Mouse (Mus musculus): ENCODE data around the gene 4931428L18Rik. TPM values are rescaled to one million over a fixed set of nuclear protein-coding genes. Genes with fewer than 3 reads are reported as not detected.

4931428L18Rik gene
- polyA plus RNA-seq, 1 experiment from 2014 or later, result not detected

GRCm38 (mm10) chr1:31156185-31156584 lies 66.3 kb downstream of the 4931428L18Rik start:
- Histone ChIP-seq H3K4me3 (ENCODE audit: low read length) (no peak overlapping the region), H3K9me3 (ENCODE audit: low read length) (no peaks in the 10 kb centered on the region), H3K27ac (ENCODE audit: low read length) (no peak overlapping the region), H3K36me3 (ENCODE audit: insufficient read depth, low read length) (no peaks in the 10 kb centered on the region), H3K4me1 (ENCODE audit: insufficient read depth, low read length) (no peaks in the 10 kb centered on the region), H3K4me2 (replicated peaks; ENCODE audit: low read depth, low read length) (no peak overlapping the region), H3K9ac (replicated peaks; ENCODE audit: low read length) (no peak overlapping the region), H3K27me3 (ENCODE audit: insufficient read depth, low read length) (no peaks in the 10 kb centered on the region)
- ATAC-seq (ENCODE audit: low FRiP score, low TSS enrichment), result no peak
- WGBS, result 79% methylated on average over 2 of the region's 2 CpGs

- no peaks in the 10 kb centered on the region for H3K27me3 ChIP-seq (ENCODE audit: insufficient read depth, low read length)
- H3K4me2 ChIP-seq (replicated peaks; ENCODE audit: low read depth, low read length), result no peak overlapping the region
- WGBS, result 15% methylated on average over 7 of the region's 7 CpGs
- H3K36me3 ChIP-seq (ENCODE audit: insufficient read depth, low read length), result no peaks in the 10 kb centered on the region
- peaks cover 8% of the 10 kb centered on the region; the same call in 1 of the 2 replicates for H3K4me1 ChIP-seq (ENCODE audit: insufficient read depth, low read length)
- no peak overlapping the region for H3K4me3 ChIP-seq (ENCODE audit: low read length)
- ATAC-seq (ENCODE audit: low FRiP score, low TSS enrichment), result peak; percentile 77; the same call in 1 of the 2 replicates
- no peak overlapping the region for H3K27ac ChIP-seq (ENCODE audit: low read length)
- no peak overlapping the region for H3K9ac ChIP-seq (replicated peaks; ENCODE audit: low read length)
- H3K9me3 ChIP-seq (ENCODE audit: low read length), result no peaks in the 10 kb centered on the region
Measured at GRCm38 (mm10) chr1:31153793-31154349, 68.6 kb downstream of the 4931428L18Rik start.

GRCm38 (mm10) chr1:31152799-31153426 lies 69.6 kb downstream of the 4931428L18Rik start:
- Histone ChIP-seq H3K27ac (ENCODE audit: low read length) (no peak overlapping the region), H3K36me3 (ENCODE audit: insufficient read depth, low read length) (no peaks in the 10 kb centered on the region), H3K9ac (replicated peaks; ENCODE audit: low read length) (no peak overlapping the region), H3K9me3 (ENCODE audit: low read length) (no peaks in the 10 kb centered on the region), H3K4me1 (ENCODE audit: insufficient read depth, low read length) (peaks cover 8% of the 10 kb centered on the region; the same call in 1 of the 2 replicates), H3K4me2 (replicated peaks; ENCODE audit: low read depth, low read length) (no peak overlapping the region), H3K27me3 (ENCODE audit: insufficient read depth, low read length) (no peaks in the 10 kb centered on the region), H3K4me3 (ENCODE audit: low read length) (no peak overlapping the region)
- no peak for ATAC-seq (ENCODE audit: low FRiP score, low TSS enrichment)
- 64% methylated on average over 2 of the region's 2 CpGs for WGBS

GRCm38 (mm10) chr1:31150546-31150945 lies 71.9 kb downstream of the 4931428L18Rik start:
- Histone ChIP-seq H3K4me3 (ENCODE audit: low read length) (no peak overlapping the region), H3K9ac (replicated peaks; ENCODE audit: low read length) (no peak overlapping the region), H3K4me1 (ENCODE audit: insufficient read depth, low read length) (peaks cover 8% of the 10 kb centered on the region; the same call in 1 of the 2 replicates), H3K36me3 (ENCODE audit: insufficient read depth, low read length) (no peaks in the 10 kb centered on the region), H3K27me3 (ENCODE audit: insufficient read depth, low read length) (no peaks in the 10 kb centered on the region), H3K4me2 (replicated peaks; ENCODE audit: low read depth, low read length) (no peak overlapping the region), H3K9me3 (ENCODE audit: low read length) (no peaks in the 10 kb centered on the region), H3K27ac (ENCODE audit: low read length) (no peak overlapping the region)
- ATAC-seq (ENCODE audit: low FRiP score, low TSS enrichment), result no peak
- WGBS, result 62% methylated on average over 3 of the region's 3 CpGs

- Histone ChIP-seq H3K9ac (replicated peaks; ENCODE audit: low read length) (no peak overlapping the region), H3K4me1 (ENCODE audit: insufficient read depth, low read length) (peaks cover 8% of the 10 kb centered on the region; the same call in 1 of the 2 replicates), H3K4me2 (replicated peaks; ENCODE audit: low read depth, low read length) (no peak overlapping the region), H3K4me3 (ENCODE audit: low read length) (no peak overlapping the region), H3K27me3 (ENCODE audit: insufficient read depth, low read length) (no peaks in the 10 kb centered on the region), H3K9me3 (ENCODE audit: low read length) (no peaks in the 10 kb centered on the region), H3K27ac (ENCODE audit: low read length) (no peak overlapping the region), H3K36me3 (ENCODE audit: insufficient read depth, low read length) (no peaks in the 10 kb centered on the region)
- 18% methylated on average over 6 of the region's 6 CpGs for WGBS
- no peak for ATAC-seq (ENCODE audit: low FRiP score, low TSS enrichment)
Measured at GRCm38 (mm10) chr1:31149671-31150070, 72.8 kb downstream of the 4931428L18Rik start.

- no peak overlapping the region for H3K4me3 ChIP-seq (ENCODE audit: low read length)
- WGBS, result 73% methylated on average over 2 of the region's 2 CpGs
- no peaks in the 10 kb centered on the region for H3K27me3 ChIP-seq (ENCODE audit: insufficient read depth, low read length)
- no peaks in the 10 kb centered on the region for H3K9me3 ChIP-seq (ENCODE audit: low read length)
- no peak for ATAC-seq (ENCODE audit: low FRiP score, low TSS enrichment)
- no peak overlapping the region for H3K4me2 ChIP-seq (replicated peaks; ENCODE audit: low read depth, low read length)
- no peak overlapping the region for H3K27ac ChIP-seq (ENCODE audit: low read length)
- H3K4me1 ChIP-seq (ENCODE audit: insufficient read depth, low read length), result no peaks in the 10 kb centered on the region
- H3K36me3 ChIP-seq (ENCODE audit: insufficient read depth, low read length), result no peaks in the 10 kb centered on the region
- no peak overlapping the region for H3K9ac ChIP-seq (replicated peaks; ENCODE audit: low read length)
Measured at GRCm38 (mm10) chr1:31143571-31143970, 78.9 kb downstream of the 4931428L18Rik start.

GRCm38 (mm10) chr1:31142288-31143094 lies 80.0 kb downstream of the 4931428L18Rik start:
- no peak overlapping the region for H3K4me3 ChIP-seq (ENCODE audit: low read length)
- WGBS, result 51% methylated on average over 8 of the region's 8 CpGs
- 0 out of 2 replicates have a peak overlapping the region, but pooled peaks have one; percentile 3 for H3K9ac ChIP-seq (replicated peaks; ENCODE audit: low read length)
- no peaks in the 10 kb centered on the region for H3K36me3 ChIP-seq (ENCODE audit: insufficient read depth, low read length)
- H3K9me3 ChIP-seq (ENCODE audit: low read length), result no peaks in the 10 kb centered on the region
- no peak for ATAC-seq (ENCODE audit: low FRiP score, low TSS enrichment)
- no peak overlapping the region for H3K4me2 ChIP-seq (replicated peaks; ENCODE audit: low read depth, low read length)
- H3K4me1 ChIP-seq (ENCODE audit: insufficient read depth, low read length), result no peaks in the 10 kb centered on the region
- no peak overlapping the region for H3K27ac ChIP-seq (ENCODE audit: low read length)
- no peaks in the 10 kb centered on the region for H3K27me3 ChIP-seq (ENCODE audit: insufficient read depth, low read length)

GRCm38 (mm10) chr1:31138387-31138786 lies 84.1 kb downstream of the 4931428L18Rik start:
- H3K4me2 ChIP-seq (replicated peaks; ENCODE audit: low read depth, low read length), result no peak overlapping the region
- H3K4me3 ChIP-seq (ENCODE audit: low read length), result no peak overlapping the region
- WGBS, result 74% methylated on average over 3 of the region's 3 CpGs
- no peaks in the 10 kb centered on the region for H3K27me3 ChIP-seq (ENCODE audit: insufficient read depth, low read length)
- no peak overlapping the region for H3K27ac ChIP-seq (ENCODE audit: low read length)
- ATAC-seq (ENCODE audit: low FRiP score, low TSS enrichment), result no peak
- no peaks in the 10 kb centered on the region for H3K9me3 ChIP-seq (ENCODE audit: low read length)
- no peak overlapping the region for H3K9ac ChIP-seq (replicated peaks; ENCODE audit: low read length)
- H3K36me3 ChIP-seq (ENCODE audit: insufficient read depth, low read length), result no peaks in the 10 kb centered on the region
- H3K4me1 ChIP-seq (ENCODE audit: insufficient read depth, low read length), result no peaks in the 10 kb centered on the region

- no peak overlapping the region for H3K4me2 ChIP-seq (replicated peaks; ENCODE audit: low read depth, low read length)
- WGBS, result 31% methylated on average over 4 of the region's 4 CpGs
- no peaks in the 10 kb centered on the region for H3K4me1 ChIP-seq (ENCODE audit: insufficient read depth, low read length)
- no peak for ATAC-seq (ENCODE audit: low FRiP score, low TSS enrichment)
- H3K27ac ChIP-seq (ENCODE audit: low read length), result no peak overlapping the region
- H3K27me3 ChIP-seq (ENCODE audit: insufficient read depth, low read length), result no peaks in the 10 kb centered on the region
- no peaks in the 10 kb centered on the region for H3K9me3 ChIP-seq (ENCODE audit: low read length)
- H3K36me3 ChIP-seq (ENCODE audit: insufficient read depth, low read length), result no peaks in the 10 kb centered on the region
- no peak overlapping the region for H3K4me3 ChIP-seq (ENCODE audit: low read length)
- H3K9ac ChIP-seq (replicated peaks; ENCODE audit: low read length), result no peak overlapping the region
Measured at GRCm38 (mm10) chr1:31113466-31113865, 109.0 kb downstream of the 4931428L18Rik start.

- Histone ChIP-seq H3K4me2 (replicated peaks; ENCODE audit: low read depth, low read length) (no peak overlapping the region), H3K4me3 (ENCODE audit: low read length) (no peak overlapping the region), H3K9me3 (ENCODE audit: low read length) (no peaks in the 10 kb centered on the region), H3K27me3 (ENCODE audit: insufficient read depth, low read length) (no peaks in the 10 kb centered on the region), H3K9ac (replicated peaks; ENCODE audit: low read length) (no peak overlapping the region), H3K36me3 (ENCODE audit: insufficient read depth, low read length) (no peaks in the 10 kb centered on the region), H3K27ac (ENCODE audit: low read length) (no peak overlapping the region), H3K4me1 (ENCODE audit: insufficient read depth, low read length) (no peaks in the 10 kb centered on the region)
- WGBS, result 91% methylated on average over 3 of the region's 3 CpGs
- no peak for ATAC-seq (ENCODE audit: low FRiP score, low TSS enrichment)
Measured at GRCm38 (mm10) chr1:31107961-31108360, 114.5 kb downstream of the 4931428L18Rik start.

Measured in kidney, embryonic 16.5 days (tissue).